ENCODE assay signal across 8 mouse cellular contexts in the genomic region with DNA sequence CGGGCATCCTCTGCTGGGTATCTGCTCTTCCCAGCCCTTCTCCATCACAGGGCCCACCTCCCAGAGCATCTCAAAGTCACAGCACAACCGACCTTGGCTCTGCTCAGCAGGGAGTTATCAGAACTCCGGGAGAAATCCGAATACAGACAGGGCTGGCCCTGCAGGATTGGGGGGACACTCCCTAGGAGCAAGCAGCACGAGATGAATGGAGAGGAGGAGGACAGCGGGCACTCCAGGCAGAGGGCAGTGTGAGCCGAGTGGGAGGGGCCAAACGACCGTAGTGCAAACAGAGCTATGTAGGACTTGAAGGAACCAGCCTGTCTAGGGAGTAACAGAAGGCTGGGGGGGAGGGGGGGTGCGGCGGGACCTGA. TPM values are rescaled to one million over a fixed set of nuclear protein-coding genes. Genes with fewer than 3 reads are reported as not detected.
DNase-seq lines count a peak whose midpoint lies in the region; ATAC-seq and TF ChIP-seq lines count a peak whose summit lies in the region.

No protein-coding gene starts in this region.

- H3K36me3 ChIP-seq in lung, embryonic 14.5 days (ENCODE audit: insufficient read depth), result no peaks in the 10 kb centered on the region
- no peaks in the 10 kb centered on the region for H3K36me3 ChIP-seq in hindbrain, embryonic 11.5 days (ENCODE audit: control insufficient read depth, insufficient read depth, low read length)
- no peaks in the 10 kb centered on the region for H3K36me3 ChIP-seq in lung, embryonic 15.5 days
- H3K36me3 ChIP-seq in stomach, embryonic 14.5 days (ENCODE audit: control insufficient read depth, insufficient read depth, low read length), result no peaks in the 10 kb centered on the region

- 3% methylated on average over 11 of the region's 11 CpGs for WGBS in lung, embryonic 14.5 days
- WGBS in lung, adult 2 months, result 8% methylated on average over 11 of the region's 11 CpGs
- 1% methylated on average over 11 of the region's 11 CpGs for WGBS in hindbrain, embryonic 11.5 days
- WGBS in lung, embryonic 15.5 days, result 5% methylated on average over 11 of the region's 11 CpGs
- WGBS in stomach, embryonic 14.5 days, result under 1% methylated on average over 11 of the region's 11 CpGs

- H3K4me3 ChIP-seq in lung, embryonic 14.5 days (ENCODE audit: low read depth, low read length), result no peak overlapping the region
- no peak overlapping the region for H3K4me3 ChIP-seq in lung, adult 2 months (replicated peaks; ENCODE audit: extremely low read depth, low read depth, low read length)
- no peak overlapping the region for H3K4me3 ChIP-seq in hindbrain, embryonic 11.5 days (ENCODE audit: low read depth, low read length)
- H3K4me3 ChIP-seq in lung, embryonic 15.5 days, result no peak overlapping the region
- H3K4me3 ChIP-seq in stomach, embryonic 14.5 days (ENCODE audit: low read depth, low read length), result no peak overlapping the region

- H3K27me3 ChIP-seq in lung, embryonic 14.5 days (ENCODE audit: insufficient read depth, low read length), result no peaks in the 10 kb centered on the region; the same call in 1 of the 2 replicates
- no peaks in the 10 kb centered on the region for H3K27me3 ChIP-seq in hindbrain, embryonic 11.5 days (ENCODE audit: control insufficient read depth, insufficient read depth, low read length)
- 0 out of 2 replicates have a peak, but pooled peaks cover 4% of the 10 kb centered on the region for H3K27me3 ChIP-seq in lung, embryonic 15.5 days
- no peaks in the 10 kb centered on the region for H3K27me3 ChIP-seq in stomach, embryonic 14.5 days (ENCODE audit: control insufficient read depth, insufficient read depth, low read length)

- H3K4me1 ChIP-seq in lung, embryonic 14.5 days (ENCODE audit: insufficient read depth), result peaks cover 8% of the 10 kb centered on the region
- 0 out of 2 replicates have a peak, but pooled peaks cover 3% of the 10 kb centered on the region for H3K4me1 ChIP-seq in lung, adult 2 months (ENCODE audit: control insufficient read depth, insufficient read depth, low read length)
- peaks cover 29% of the 10 kb centered on the region for H3K4me1 ChIP-seq in hindbrain, embryonic 11.5 days (replicated peaks; ENCODE audit: control insufficient read depth, insufficient read depth, low read length)
- peaks cover 33% of the 10 kb centered on the region for H3K4me1 ChIP-seq in lung, embryonic 15.5 days
- peaks cover 28% of the 10 kb centered on the region for H3K4me1 ChIP-seq in stomach, embryonic 14.5 days (ENCODE audit: control insufficient read depth, insufficient read depth, low read length)

- H3K9ac ChIP-seq in lung, embryonic 14.5 days, result 0 out of 2 replicates have a peak overlapping the region, but pooled peaks have one; percentile 16
- peak overlapping the region; percentile 53 for H3K9ac ChIP-seq in hindbrain, embryonic 11.5 days (ENCODE audit: low read depth, low read length)
- no peak overlapping the region for H3K9ac ChIP-seq in lung, embryonic 15.5 days
- H3K9ac ChIP-seq in stomach, embryonic 14.5 days (replicated peaks; ENCODE audit: low read depth, low read length), result no peak overlapping the region

- no peaks in the 10 kb centered on the region for H3K9me3 ChIP-seq in lung, embryonic 14.5 days (ENCODE audit: low read depth, low read length)
- H3K9me3 ChIP-seq in hindbrain, embryonic 11.5 days (ENCODE audit: control insufficient read depth, low read length), result no peaks in the 10 kb centered on the region
- no peaks in the 10 kb centered on the region for H3K9me3 ChIP-seq in lung, embryonic 15.5 days
- no peaks in the 10 kb centered on the region for H3K9me3 ChIP-seq in stomach, embryonic 14.5 days (ENCODE audit: control insufficient read depth, low read depth, low read length)

- ATAC-seq in lung, embryonic 14.5 days (ENCODE audit: insufficient read depth), result peak; percentile 87
- ATAC-seq in hindbrain, embryonic 11.5 days (ENCODE audit: low FRiP score), result peak; percentile 53
- ATAC-seq in lung, embryonic 15.5 days (ENCODE audit: borderline replicate concordance, extremely low read depth, low FRiP score, low TSS enrichment), result peak; percentile 71
- peak; percentile 83 for ATAC-seq in stomach, embryonic 14.5 days (ENCODE audit: insufficient number of reproducible peaks, insufficient read depth, low FRiP score, low read depth)
- no peak for ATAC-seq in CD4-positive, CD25-positive, alpha-beta regulatory T cell, adult 4 months

- peak overlapping the region; percentile 49 for H3K27ac ChIP-seq in lung, embryonic 14.5 days (ENCODE audit: low read depth)
- peak overlapping the region; percentile 78 for H3K27ac ChIP-seq in hindbrain, embryonic 11.5 days (ENCODE audit: low read depth, low read length)
- H3K27ac ChIP-seq in lung, embryonic 15.5 days, result 0 out of 2 replicates have a peak overlapping the region, but pooled peaks have one; percentile 2
- peak overlapping the region; percentile 48; the same call in 1 of the 2 replicates for H3K27ac ChIP-seq in stomach, embryonic 14.5 days (ENCODE audit: low read length)

- no peak for TF ChIP-seq POLR2A in lung, adult 2 months (IDR thresholded peaks at IDR 0.05; ENCODE audit: borderline replicate concordance, extremely low read depth, low read depth, low read length)

- DNase-seq in lung, embryonic 14.5 days, result peak; percentile 75
- DNase-seq in lung, adult 2 months, result no peak
- DNase-seq in embryo, embryonic 10 days (ENCODE audit: low spot score), result peak; percentile 78
- peak; percentile 58 for DNase-seq in hindbrain, embryonic 11.5 days (ENCODE audit: low spot score)
- no peak for DNase-seq in right cerebral cortex, postnatal 36 days (ENCODE audit: low spot score in 2 of 2)

- peak overlapping the region; percentile 43 for H3K4me2 ChIP-seq in lung, embryonic 14.5 days
- H3K4me2 ChIP-seq in hindbrain, embryonic 11.5 days (replicated peaks; ENCODE audit: low read depth, low read length), result peak overlapping the region; percentile 12
- peak overlapping the region; percentile 39 for H3K4me2 ChIP-seq in lung, embryonic 15.5 days
- H3K4me2 ChIP-seq in stomach, embryonic 14.5 days (replicated peaks; ENCODE audit: low read depth, low read length), result peak overlapping the region; percentile 18

- TF ChIP-seq CTCF in lung, embryonic 14.5 days (IDR thresholded peaks at IDR 0.05; ENCODE audit: low read depth), result no peak
- TF ChIP-seq CTCF in lung, adult 2 months (IDR thresholded peaks at IDR 0.05; ENCODE audit: insufficient read depth, low read length), result no peak

RNA-seq across cellular contexts. Expression of a gene that starts 48.2 kb away (rescaled TPM):
- polyA plus RNA-seq in lung, embryonic 14.5 days (2014; fragmentation: Nextera tagmentation; extraction: Ambion mirVana), result 2.8 and 3.6 TPM in 2 replicates
- 78.4 and 102 TPM in 2 replicates for polyA plus RNA-seq in lung, adult 2 months (2012; rRNA removed)
- 2.7 and 3.0 TPM in 2 replicates for polyA plus RNA-seq in hindbrain, embryonic 11.5 days (2014; fragmentation: Nextera tagmentation; extraction: Ambion mirVana)
- 7.3 TPM in 2 replicates for polyA plus RNA-seq in lung, embryonic 15.5 days (2015; fragmentation: Nextera tagmentation; extraction: Ambion mirVana)
- 4.6 and 5.9 TPM in 2 replicates for polyA plus RNA-seq in stomach, embryonic 14.5 days (2014; fragmentation: Nextera tagmentation; extraction: Ambion mirVana)
- 10 to 100 TPM; 13.5 to 19.3 TPM for polyA plus RNA-seq in CD4-positive, CD25-positive, alpha-beta regulatory T cell, adult 4 months (2017; shearing (Covaris generic))

Comparison
In these comparisons a context has a peak if more than half of its experiments do, and no peak if none do; other contexts are left out.
1. DNase-seq: peak in lung, embryonic 14.5 days (single experiment), embryo, embryonic 10 days (single experiment) and hindbrain, embryonic 11.5 days (single experiment); none in lung, adult 2 months (single experiment) and right cerebral cortex, postnatal 36 days (0 of 2).
2. H3K9ac ChIP-seq: peak in lung, embryonic 14.5 days (single experiment) and hindbrain, embryonic 11.5 days (single experiment); none in lung, embryonic 15.5 days (single experiment) and stomach, embryonic 14.5 days (single experiment).
3. H3K27ac ChIP-seq: peak in every context shown above with its lines; median percentile 78 in hindbrain, embryonic 11.5 days; 49 in lung, embryonic 14.5 days; 48 in stomach, embryonic 14.5 days; 2 in lung, embryonic 15.5 days.
4. Peak in every context shown above with its lines, with median percentiles within 50 percentile points of each other: H3K4me2 ChIP-seq.